Mouse (Mus musculus) ES-Bruce4 (cell line): ENCODE measurements around the gene Clec3a.

Experiments
- CTCF ChIP-seq: IDR thresholded peaks from one replicate; pipeline ENCODE4 v1.8.1; 2011; ENCODE audit warnings: low read depth, low read length
- POLR2A ChIP-seq: IDR thresholded peaks from one replicate; pipeline ENCODE4 v1.8.1; 2011; ENCODE audit warnings: low read length; ENCODE audit not compliant: insufficient read depth

- no peak for TF ChIP-seq CTCF
- TF ChIP-seq POLR2A, result no peak
Observed at GRCm38 (mm10) chr8:114387494-114387893, 30.4 kb upstream of the Clec3a start.
